Mouse (Mus musculus): ENCODE results near the gene Krtap4-2. TPM values are rescaled to one million over a fixed set of nuclear protein-coding genes. Genes with fewer than 3 reads are reported as not detected.

Gene Krtap4-2
- polyA plus RNA-seq (2014; fragmentation: Illumina TruSeq; extraction: RNeasy Lipid Tissue Mini Kit (QIAGEN cat#74804)) = not detected

GRCm38 (mm10) chr11:99634653-99635134, at the start of gene Krtap4-2:
Gene Krtap4-2, minus strand, starts transcription at chr11:99635084.

DNA sequence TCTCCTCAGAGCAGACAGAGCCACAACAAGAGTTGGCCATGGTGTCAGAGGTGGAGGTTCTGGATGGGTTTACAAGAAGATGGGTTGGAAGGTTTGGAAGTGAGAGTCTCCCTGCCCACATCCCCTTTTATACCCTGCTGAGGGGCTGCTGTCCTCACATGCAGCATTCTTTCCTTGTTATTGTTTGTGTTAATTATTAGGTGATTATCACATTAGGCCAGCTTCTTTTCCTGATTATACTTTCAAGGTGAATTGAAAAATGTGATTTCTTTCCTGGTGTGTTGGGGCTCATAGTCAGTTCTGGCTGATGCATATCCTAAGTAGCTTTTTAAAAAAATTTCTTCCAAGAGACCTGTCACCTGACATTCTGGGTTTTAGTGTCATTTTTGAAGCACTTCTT, 31.0 kb upstream of the Krtap4-2 start, which contains the start of gene Krtap4-6:
Gene Krtap4-6, minus strand, starts transcription at position 101 of the 400 bp plus-strand sequence.

DNA sequence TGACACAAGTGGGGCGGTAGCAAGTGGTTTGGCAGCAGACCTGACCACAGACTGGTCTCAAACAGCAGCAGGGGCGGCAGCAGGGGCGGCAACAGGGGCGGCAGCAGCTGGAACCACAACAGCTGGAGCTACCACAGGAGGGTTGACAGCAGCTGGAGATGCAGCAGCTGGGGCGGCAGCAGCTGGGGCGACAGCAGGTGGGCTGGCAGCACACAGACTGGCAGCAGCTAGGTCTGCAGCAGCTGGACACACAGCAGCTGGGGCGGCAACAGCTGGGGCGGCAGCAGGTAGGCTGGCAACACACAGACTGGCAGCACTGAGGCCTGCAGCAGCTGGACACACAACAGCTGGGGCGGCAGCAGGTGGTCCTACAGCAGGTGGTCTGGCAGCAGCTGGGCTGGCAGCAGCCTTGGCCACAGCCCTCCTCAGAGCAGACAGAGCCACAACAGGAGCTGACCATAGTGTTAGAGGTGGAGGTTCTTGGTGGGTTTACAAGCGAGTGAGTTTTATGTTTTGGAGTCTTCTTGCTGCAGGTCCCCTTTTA, 23.7 kb upstream of the Krtap4-2 start, which contains the start of gene Gm11563:
Gene Gm11563, minus strand, starts transcription at position 494 of the 544 bp plus-strand sequence.

DNA sequence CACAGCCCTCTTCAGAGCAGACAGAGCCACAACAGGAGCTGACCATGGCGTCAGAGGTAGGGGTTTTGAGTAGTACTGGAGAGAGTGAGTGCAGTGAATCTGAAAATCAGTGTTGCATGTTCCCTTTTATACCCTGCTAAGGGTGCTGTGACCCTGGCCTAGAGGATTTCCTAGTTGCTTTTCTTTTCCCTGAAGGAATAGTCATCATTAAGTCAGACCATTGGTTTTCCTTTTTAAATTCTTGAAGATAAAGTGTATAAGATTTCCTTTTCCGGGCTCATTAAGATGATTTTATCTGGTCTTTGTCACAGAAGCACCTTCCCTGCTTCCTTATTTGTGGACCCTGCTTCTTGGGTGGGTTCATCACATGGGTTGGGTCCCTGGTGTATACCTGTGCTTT, 15.3 kb upstream of the Krtap4-2 start, which contains the start of gene Gm11555:
Gene Gm11555, minus strand, starts transcription at position 101 of the 400 bp plus-strand sequence.

GRCm38 (mm10) chr11:99643635-99644139, 8.8 kb upstream of the Krtap4-2 start, which contains the start of gene Krtap4-7:
Gene Krtap4-7, minus strand, starts transcription at chr11:99644089.

GRCm38 (mm10) chr11:99628138-99628537, 6.7 kb downstream of the Krtap4-2 start, which contains the start of gene Krtap4-1:
Gene Krtap4-1, minus strand, starts transcription at chr11:99628238.

DNA sequence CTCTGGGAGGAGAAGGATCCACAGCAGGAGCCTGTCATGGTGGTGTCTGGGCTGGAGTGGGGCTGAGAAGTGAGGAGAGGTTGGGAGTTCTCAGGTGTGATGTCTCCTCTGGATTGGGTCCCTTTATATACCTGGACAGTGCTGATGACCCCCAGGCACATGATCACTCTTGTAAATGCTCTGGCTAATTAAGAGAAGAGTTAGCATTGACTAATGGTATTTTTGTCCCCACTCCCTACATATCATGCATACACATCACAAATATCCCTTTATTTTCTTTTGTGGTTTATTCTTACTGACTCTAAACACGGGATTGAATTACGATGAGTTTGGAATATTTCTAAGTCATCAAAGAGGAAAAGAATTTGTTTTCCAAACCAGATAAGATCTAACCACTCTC, 14.5 kb downstream of the Krtap4-2 start, which contains the start of gene Gm11562:
Gene Gm11562, minus strand, starts transcription at position 101 of the 400 bp plus-strand sequence.

GRCm38 (mm10) chr11:99614796-99615363, 20.0 kb downstream of the Krtap4-2 start, which contains the start of gene Krtap2-4:
Gene Krtap2-4, minus strand, starts transcription at chr11:99614846.

DNA sequence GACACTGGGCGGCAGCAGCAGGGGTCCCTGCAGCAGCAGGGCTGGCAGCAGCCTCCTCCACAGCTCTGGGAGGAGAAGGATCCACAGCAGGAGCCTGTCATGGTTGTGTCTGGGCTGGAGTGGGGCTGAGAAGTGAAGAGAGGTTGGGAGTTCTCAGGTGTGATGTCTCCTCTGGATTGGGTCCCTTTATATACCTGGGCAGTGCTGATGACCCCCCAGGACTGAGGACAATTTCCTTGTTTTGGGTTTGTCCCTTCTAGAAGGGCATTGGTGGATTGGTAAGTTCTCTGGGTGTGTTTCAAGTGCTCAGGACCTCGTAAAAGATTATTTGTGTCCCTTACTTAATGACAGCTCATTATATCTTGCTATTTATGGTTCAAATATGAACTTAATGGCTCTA, 24.8 kb downstream of the Krtap4-2 start, which contains the start of gene Gm11937:
Gene Gm11937, minus strand, starts transcription at position 101 of the 400 bp plus-strand sequence.

GRCm38 (mm10) chr11:99603208-99603607, 31.7 kb downstream of the Krtap4-2 start, which contains the start of gene Gm11938:
Gene Gm11938, minus strand, starts transcription at chr11:99603308.

DNA sequence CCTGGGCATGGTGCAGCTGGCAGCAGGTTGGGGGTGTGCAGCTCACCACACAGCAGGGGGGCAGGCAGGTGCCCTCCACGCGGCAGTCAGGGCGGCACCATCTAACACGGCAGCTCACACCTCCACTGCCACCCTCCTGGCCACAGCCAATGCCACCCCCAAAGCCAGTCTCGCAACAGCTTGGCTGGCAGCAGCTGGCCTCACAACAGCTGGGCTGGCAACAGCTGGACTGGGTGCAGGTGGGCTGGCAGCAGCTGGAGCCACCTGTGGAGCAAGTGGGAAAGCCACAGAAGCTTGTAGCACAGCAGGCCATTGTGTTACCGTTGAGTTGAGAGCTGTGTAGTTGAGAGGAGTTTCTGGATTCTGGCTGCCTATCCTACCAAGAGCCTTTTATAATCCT, 37.1 kb downstream of the Krtap4-2 start, which contains the start of gene Krtap9-3:
Gene Krtap9-3, minus strand, starts transcription at position 364 of the 400 bp plus-strand sequence.

DNA sequence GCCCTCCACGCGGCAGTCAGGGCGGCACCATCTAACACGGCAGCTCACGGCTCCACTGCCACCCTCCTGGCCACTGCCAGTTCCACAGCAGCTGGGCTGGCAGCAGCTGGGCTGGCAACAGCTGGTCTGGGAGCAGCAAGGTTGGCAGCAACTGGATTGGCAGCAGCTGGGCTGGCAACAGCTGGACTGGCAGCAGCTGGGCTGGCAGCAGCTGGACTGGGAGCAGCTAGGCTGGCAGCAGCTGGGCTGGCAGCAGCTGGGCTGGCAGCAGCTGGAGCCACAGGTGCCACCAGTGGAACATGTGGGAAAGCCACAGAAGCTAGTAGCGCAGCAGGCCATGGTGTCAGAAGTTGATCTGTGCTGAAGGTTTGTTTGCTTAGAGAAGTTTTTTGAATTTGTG, 43.9 kb downstream of the Krtap4-2 start, which contains the start of gene Krtap1-3:
Gene Krtap1-3, minus strand, starts transcription at position 359 of the 400 bp plus-strand sequence.

Other genes starting within 250 kb of the Krtap4-2 start
- gene Krt10, start 245.7 kb downstream of the Krtap4-2 start, polyA plus RNA-seq (2014; fragmentation: Illumina TruSeq; extraction: RNeasy Lipid Tissue Mini Kit (QIAGEN cat#74804)) = 13.0 TPM
- gene Krt12, start 212.8 kb downstream of the Krtap4-2 start, polyA plus RNA-seq (2014; fragmentation: Illumina TruSeq; extraction: RNeasy Lipid Tissue Mini Kit (QIAGEN cat#74804)) = not detected
- gene Krt20, start 196.9 kb downstream of the Krtap4-2 start, polyA plus RNA-seq (2014; fragmentation: Illumina TruSeq; extraction: RNeasy Lipid Tissue Mini Kit (QIAGEN cat#74804)) = 3.6 TPM
- 0.29 TPM for gene Krt23, start 141.9 kb downstream of the Krtap4-2 start, polyA plus RNA-seq (2014; fragmentation: Illumina TruSeq; extraction: RNeasy Lipid Tissue Mini Kit (QIAGEN cat#74804))
- not detected for gene Krt39, start 113.7 kb downstream of the Krtap4-2 start, polyA plus RNA-seq (2014; fragmentation: Illumina TruSeq; extraction: RNeasy Lipid Tissue Mini Kit (QIAGEN cat#74804))
- not detected for gene Krt40, start 91.9 kb downstream of the Krtap4-2 start, polyA plus RNA-seq (2014; fragmentation: Illumina TruSeq; extraction: RNeasy Lipid Tissue Mini Kit (QIAGEN cat#74804))
- gene Krtap3-3, start 84.2 kb downstream of the Krtap4-2 start, polyA plus RNA-seq (2014; fragmentation: Illumina TruSeq; extraction: RNeasy Lipid Tissue Mini Kit (QIAGEN cat#74804)) = not detected
- gene Krtap3-2, start 78.2 kb downstream of the Krtap4-2 start, polyA plus RNA-seq (2014; fragmentation: Illumina TruSeq; extraction: RNeasy Lipid Tissue Mini Kit (QIAGEN cat#74804)) = not detected
- gene Gm11939, start 75.6 kb downstream of the Krtap4-2 start, polyA plus RNA-seq (2014; fragmentation: Illumina TruSeq; extraction: RNeasy Lipid Tissue Mini Kit (QIAGEN cat#74804)) = not detected
- not detected for gene Krtap3-1, start 68.5 kb downstream of the Krtap4-2 start, polyA plus RNA-seq (2014; fragmentation: Illumina TruSeq; extraction: RNeasy Lipid Tissue Mini Kit (QIAGEN cat#74804))
- not detected for gene Krtap1-5, start 54.1 kb downstream of the Krtap4-2 start, polyA plus RNA-seq (2014; fragmentation: Illumina TruSeq; extraction: RNeasy Lipid Tissue Mini Kit (QIAGEN cat#74804))
- not detected for gene Krtap1-4, start 51.4 kb downstream of the Krtap4-2 start, polyA plus RNA-seq (2014; fragmentation: Illumina TruSeq; extraction: RNeasy Lipid Tissue Mini Kit (QIAGEN cat#74804))
- not detected for gene Krtap1-3, start 43.7 kb downstream of the Krtap4-2 start, polyA plus RNA-seq (2014; fragmentation: Illumina TruSeq; extraction: RNeasy Lipid Tissue Mini Kit (QIAGEN cat#74804))
- gene Krtap9-3, start 37.0 kb downstream of the Krtap4-2 start, polyA plus RNA-seq (2014; fragmentation: Illumina TruSeq; extraction: RNeasy Lipid Tissue Mini Kit (QIAGEN cat#74804)) = not detected
- not detected for gene Gm11938, start 31.8 kb downstream of the Krtap4-2 start, polyA plus RNA-seq (2014; fragmentation: Illumina TruSeq; extraction: RNeasy Lipid Tissue Mini Kit (QIAGEN cat#74804))
- gene Gm11937, start 24.9 kb downstream of the Krtap4-2 start, polyA plus RNA-seq (2014; fragmentation: Illumina TruSeq; extraction: RNeasy Lipid Tissue Mini Kit (QIAGEN cat#74804)) = not detected
- gene Krtap2-4, start 20.2 kb downstream of the Krtap4-2 start, polyA plus RNA-seq (2014; fragmentation: Illumina TruSeq; extraction: RNeasy Lipid Tissue Mini Kit (QIAGEN cat#74804)) = not detected
- not detected for gene Gm11562, start 14.6 kb downstream of the Krtap4-2 start, polyA plus RNA-seq (2014; fragmentation: Illumina TruSeq; extraction: RNeasy Lipid Tissue Mini Kit (QIAGEN cat#74804))
- not detected for gene Krtap4-1, start 6.8 kb downstream of the Krtap4-2 start, polyA plus RNA-seq (2014; fragmentation: Illumina TruSeq; extraction: RNeasy Lipid Tissue Mini Kit (QIAGEN cat#74804))
- not detected for gene Krtap4-7, start 9.0 kb upstream of the Krtap4-2 start, polyA plus RNA-seq (2014; fragmentation: Illumina TruSeq; extraction: RNeasy Lipid Tissue Mini Kit (QIAGEN cat#74804))
- not detected for gene Gm11555, start 15.2 kb upstream of the Krtap4-2 start, polyA plus RNA-seq (2014; fragmentation: Illumina TruSeq; extraction: RNeasy Lipid Tissue Mini Kit (QIAGEN cat#74804))
- gene Gm11563, start 23.9 kb upstream of the Krtap4-2 start, polyA plus RNA-seq (2014; fragmentation: Illumina TruSeq; extraction: RNeasy Lipid Tissue Mini Kit (QIAGEN cat#74804)) = not detected
- gene Krtap4-6, start 30.9 kb upstream of the Krtap4-2 start, polyA plus RNA-seq (2014; fragmentation: Illumina TruSeq; extraction: RNeasy Lipid Tissue Mini Kit (QIAGEN cat#74804)) = not detected
- not detected for gene Gm14190, start 55.7 kb upstream of the Krtap4-2 start, polyA plus RNA-seq (2014; fragmentation: Illumina TruSeq; extraction: RNeasy Lipid Tissue Mini Kit (QIAGEN cat#74804))
- not detected for gene Gm14180, start 99.2 kb upstream of the Krtap4-2 start, polyA plus RNA-seq (2014; fragmentation: Illumina TruSeq; extraction: RNeasy Lipid Tissue Mini Kit (QIAGEN cat#74804))
- gene Gm11595, start 137.8 kb upstream of the Krtap4-2 start, polyA plus RNA-seq (2014; fragmentation: Illumina TruSeq; extraction: RNeasy Lipid Tissue Mini Kit (QIAGEN cat#74804)) = not detected
- gene Krtap4-8, start 145.6 kb upstream of the Krtap4-2 start, polyA plus RNA-seq (2014; fragmentation: Illumina TruSeq; extraction: RNeasy Lipid Tissue Mini Kit (QIAGEN cat#74804)) = not detected
- gene Krtap4-9, start 150.1 kb upstream of the Krtap4-2 start, polyA plus RNA-seq (2014; fragmentation: Illumina TruSeq; extraction: RNeasy Lipid Tissue Mini Kit (QIAGEN cat#74804)) = not detected
- gene Gm11596, start 158.4 kb upstream of the Krtap4-2 start, polyA plus RNA-seq (2014; fragmentation: Illumina TruSeq; extraction: RNeasy Lipid Tissue Mini Kit (QIAGEN cat#74804)) = not detected
- not detected for gene Gm11569, start 163.8 kb upstream of the Krtap4-2 start, polyA plus RNA-seq (2014; fragmentation: Illumina TruSeq; extraction: RNeasy Lipid Tissue Mini Kit (QIAGEN cat#74804))
- gene Gm11554, start 169.4 kb upstream of the Krtap4-2 start, polyA plus RNA-seq (2014; fragmentation: Illumina TruSeq; extraction: RNeasy Lipid Tissue Mini Kit (QIAGEN cat#74804)) = not detected
- gene Krtap4-13, start 174.8 kb upstream of the Krtap4-2 start, polyA plus RNA-seq (2014; fragmentation: Illumina TruSeq; extraction: RNeasy Lipid Tissue Mini Kit (QIAGEN cat#74804)) = not detected
- gene Gm11564, start 180.6 kb upstream of the Krtap4-2 start, polyA plus RNA-seq (2014; fragmentation: Illumina TruSeq; extraction: RNeasy Lipid Tissue Mini Kit (QIAGEN cat#74804)) = not detected
- gene 2300003K06Rik, start 203.0 kb upstream of the Krtap4-2 start, polyA plus RNA-seq (2014; fragmentation: Illumina TruSeq; extraction: RNeasy Lipid Tissue Mini Kit (QIAGEN cat#74804)) = not detected
- not detected for gene Krtap4-16, start 216.5 kb upstream of the Krtap4-2 start, polyA plus RNA-seq (2014; fragmentation: Illumina TruSeq; extraction: RNeasy Lipid Tissue Mini Kit (QIAGEN cat#74804))
- not detected for gene Gm11568, start 222.8 kb upstream of the Krtap4-2 start, polyA plus RNA-seq (2014; fragmentation: Illumina TruSeq; extraction: RNeasy Lipid Tissue Mini Kit (QIAGEN cat#74804))
- not detected for gene Gm11559, start 229.4 kb upstream of the Krtap4-2 start, polyA plus RNA-seq (2014; fragmentation: Illumina TruSeq; extraction: RNeasy Lipid Tissue Mini Kit (QIAGEN cat#74804))
- gene Krtap9-1, start 238.3 kb upstream of the Krtap4-2 start, polyA plus RNA-seq (2014; fragmentation: Illumina TruSeq; extraction: RNeasy Lipid Tissue Mini Kit (QIAGEN cat#74804)) = not detected
- gene Gm11567, start 244.1 kb upstream of the Krtap4-2 start, polyA plus RNA-seq (2014; fragmentation: Illumina TruSeq; extraction: RNeasy Lipid Tissue Mini Kit (QIAGEN cat#74804)) = not detected